Mouse (Mus musculus) ES-Bruce4 (cell line): Measurements from ENCODE around the gene Elavl3.

Source experiments
- CTCF ChIP-seq: IDR thresholded peaks from one replicate; pipeline ENCODE4 v1.8.1; 2011; ENCODE audit warnings: low read depth, low read length
- POLR2A ChIP-seq: IDR thresholded peaks from one replicate; pipeline ENCODE4 v1.8.1; 2011; ENCODE audit warnings: low read length; ENCODE audit not compliant: insufficient read depth

- no peak for TF ChIP-seq POLR2A
- TF ChIP-seq CTCF, result no peak
Measured at GRCm38 (mm10) chr9:22012731-22013130, 39.1 kb downstream of the Elavl3 start.
